Mouse (Mus musculus) stomach, postnatal 0 days (tissue): ENCODE results near the gene Akap6. TPM values are rescaled to one million over a fixed set of nuclear protein-coding genes. Genes with fewer than 3 reads are reported as not detected.

Experiments
- ATAC-seq: fragments of 200-750 bp; cut with Nextera tagmentation; 2 replicates; pipeline ENCODE4 v1.8.0; 2017; ENCODE audit not compliant: low FRiP score, low TSS enrichment
- DNase-seq: peaks from one replicate; pipeline ENCODE4 v3.0.0-alpha.2; 2016; ENCODE audit warnings: low spot score
- H3K27ac ChIP-seq: fragments of 300-500 bp; sonication (generic); replicated peaks from 2 replicates; pipeline ENCODE4 v1.5.1; 2014; ENCODE audit warnings: mild to moderate bottlenecking, control low read depth
- H3K27me3 ChIP-seq: fragments of 300-500 bp; sonication (generic); 2 replicates; pipeline ENCODE4 v1.6.1; 2014; ENCODE audit warnings: low read length; ENCODE audit not compliant: control insufficient read depth, insufficient read depth
- H3K36me3 ChIP-seq: fragments of 300-500 bp; sonication (generic); 2 replicates; pipeline ENCODE4 v1.6.1; 2014; ENCODE audit warnings: low read length, mixed read lengths; ENCODE audit not compliant: control insufficient read depth, insufficient read depth
- H3K4me1 ChIP-seq: fragments of 300-500 bp; sonication (generic); replicated peaks from 2 replicates; pipeline ENCODE4 v1.6.1; 2014; ENCODE audit warnings: antibody characterized with exemption; ENCODE audit not compliant: control insufficient read depth, insufficient read depth
- H3K4me2 ChIP-seq: fragments of 300-500 bp; sonication (generic); replicated peaks from 2 replicates; pipeline ENCODE4 v1.6.1; 2014; ENCODE audit warnings: low read depth, mild to moderate bottlenecking, control low read depth, moderate library complexity
- H3K4me3 ChIP-seq: fragments of 300-500 bp; sonication (generic); 2 replicates; pipeline ENCODE4 v1.5.1; 2014; ENCODE audit warnings: low read depth, low read length, control low read depth
- H3K9ac ChIP-seq: fragments of 300-500 bp; sonication (generic); 2 replicates; pipeline ENCODE4 v1.6.1; 2014; ENCODE audit warnings: mild to moderate bottlenecking, low read length, control low read depth, mixed read lengths
- H3K9me3 ChIP-seq: fragments of 300-500 bp; sonication (generic); 2 replicates; pipeline ENCODE4 v1.6.1; 2016; ENCODE audit warnings: low read length; ENCODE audit not compliant: control insufficient read depth
- CTCF ChIP-seq: IDR thresholded peaks from 2 replicates; pipeline ENCODE4 v1.5.1; 2016; ENCODE audit warnings: antibody characterized with exemption, low read depth, mild to moderate bottlenecking, moderate library complexity
- EP300 ChIP-seq: optimal IDR thresholded peaks from 2 replicates; pipeline ENCODE3; 2016; ENCODE audit warnings: antibody characterized with exemption
- WGBS: fragments of 180-500 bp; shearing (Covaris S2); extraction: QIAGEN DNeasy Blood & Tissue Kit; methylation state at CpG from one replicate; pipeline ENCODE4 v1.1.7; 2014; 5-methylcytosine and 5-hydroxymethylcytosine counted together
- polyA plus RNA-seq: library from polyadenylated mRNA; unstranded; fragments of >200 nt; fragmentation: Nextera tagmentation; extraction: Ambion mirVana; gene quantifications from 2 replicates; pipeline ENCODE4 v1.2.1, GENCODE M21; 2015

Akap6 gene
- polyA plus RNA-seq, 1 experiment from 2014 or later: 0.76 TPM

GRCm38 (mm10) chr12:52739326-52739725 is 40.1 kb downstream of the Akap6 start:
- Histone ChIP-seq H3K9ac (no peak overlapping the region), H3K4me3 (no peak overlapping the region), H3K27ac (no peak overlapping the region), H3K4me2 (no peak overlapping the region), H3K27me3 (no peaks in the 10 kb centered on the region), H3K36me3 (no peaks in the 10 kb centered on the region), H3K4me1 (no peaks in the 10 kb centered on the region), H3K9me3 (no peaks in the 10 kb centered on the region)
- TF ChIP-seq EP300 (no peak), CTCF (no peak)
- no peak for ATAC-seq
- no peak for DNase-seq
- WGBS: 49% methylated on average over 3 of the region's 3 CpGs

GRCm38 (mm10) chr12:52741801-52742200 is 42.6 kb downstream of the Akap6 start:
- ATAC-seq: no peak
- Histone ChIP-seq H3K4me1 (no peaks in the 10 kb centered on the region), H3K4me3 (no peak overlapping the region), H3K36me3 (no peaks in the 10 kb centered on the region), H3K27me3 (no peaks in the 10 kb centered on the region), H3K4me2 (no peak overlapping the region), H3K9ac (no peak overlapping the region), H3K27ac (no peak overlapping the region), H3K9me3 (no peaks in the 10 kb centered on the region)
- 82% methylated on average over 5 of the region's 5 CpGs for WGBS
- TF ChIP-seq EP300: no peak
- TF ChIP-seq CTCF: no peak
- DNase-seq: no peak

GRCm38 (mm10) chr12:52750006-52750405 is 50.8 kb downstream of the Akap6 start:
- ATAC-seq: no peak

GRCm38 (mm10) chr12:52755649-52756048 is 56.5 kb downstream of the Akap6 start:
- no peaks in the 10 kb centered on the region for H3K4me1 ChIP-seq
- H3K9ac ChIP-seq: no peak overlapping the region
- no peak overlapping the region for H3K4me3 ChIP-seq
- H3K27ac ChIP-seq: no peak overlapping the region
- no peak overlapping the region for H3K4me2 ChIP-seq
- TF ChIP-seq CTCF: no peak
- no peak for TF ChIP-seq EP300
- no peak for DNase-seq
- 88% methylated on average over 2 of the region's 2 CpGs for WGBS
- no peak for ATAC-seq
- no peaks in the 10 kb centered on the region for H3K36me3 ChIP-seq
- no peaks in the 10 kb centered on the region for H3K27me3 ChIP-seq
- no peaks in the 10 kb centered on the region for H3K9me3 ChIP-seq

More at GRCm38 (mm10) chr12:52750006-52750405, 50.8 kb downstream of the Akap6 start:
- Histone ChIP-seq H3K27me3 (no peaks in the 10 kb centered on the region), H3K9me3 (no peaks in the 10 kb centered on the region), H3K4me1 (no peaks in the 10 kb centered on the region), H3K4me2 (no peak overlapping the region), H3K36me3 (no peaks in the 10 kb centered on the region), H3K9ac (no peak overlapping the region), H3K27ac (no peak overlapping the region), H3K4me3 (no peak overlapping the region)
- no peak for DNase-seq
- 48% methylated on average over 12 of the region's 12 CpGs for WGBS
- TF ChIP-seq CTCF: no peak
- TF ChIP-seq EP300: no peak

GRCm38 (mm10) chr12:52757881-52758280 is 58.7 kb downstream of the Akap6 start:
- Histone ChIP-seq H3K27ac (no peak overlapping the region), H3K4me3 (no peak overlapping the region), H3K27me3 (no peaks in the 10 kb centered on the region), H3K9ac (no peak overlapping the region), H3K9me3 (no peaks in the 10 kb centered on the region), H3K4me2 (no peak overlapping the region), H3K36me3 (no peaks in the 10 kb centered on the region), H3K4me1 (no peaks in the 10 kb centered on the region)
- DNase-seq (no peak), ATAC-seq (no peak)
- 25% methylated on average over 4 of the region's 4 CpGs for WGBS
- TF ChIP-seq EP300 (no peak), CTCF (no peak)

GRCm38 (mm10) chr12:52764046-52764445 is 64.9 kb downstream of the Akap6 start:
- TF ChIP-seq CTCF (no peak), EP300 (no peak)
- WGBS: 88% methylated on average over 2 of the region's 2 CpGs
- Histone ChIP-seq H3K27ac (no peak overlapping the region), H3K36me3 (no peaks in the 10 kb centered on the region), H3K27me3 (no peaks in the 10 kb centered on the region), H3K9me3 (no peaks in the 10 kb centered on the region), H3K4me3 (no peak overlapping the region), H3K9ac (no peak overlapping the region), H3K4me2 (no peak overlapping the region), H3K4me1 (no peaks in the 10 kb centered on the region)
- DNase-seq (no peak), ATAC-seq (no peak)
